Mouse (Mus musculus) thymus, adult 2 months (tissue): ENCODE measurements around the gene Cd300ld. TPM values are rescaled to one million over a fixed set of nuclear protein-coding genes. Genes with fewer than 3 reads are reported as not detected.

Source experiments
- DNase-seq: peaks from one replicate; pipeline ENCODE4 v3.0.0; 2021
- H3K27ac ChIP-seq: fragments of 200-500 bp; 2 replicates; pipeline ENCODE4 v1.5.1; 2012; ENCODE audit warnings: low read length, control low read depth; ENCODE audit not compliant: control insufficient read depth, insufficient read depth
- H3K27me3 ChIP-seq: fragments of 200-500 bp; 2 replicates; pipeline ENCODE4 v1.6.1; 2012; ENCODE audit warnings: mild to moderate bottlenecking, low read length, moderate library complexity, mixed read lengths; ENCODE audit not compliant: control insufficient read depth, insufficient read depth
- H3K36me3 ChIP-seq: fragments of 200-500 bp; 2 replicates; pipeline ENCODE4 v1.6.1; 2012; ENCODE audit warnings: mild to moderate bottlenecking, low read length, moderate library complexity; ENCODE audit not compliant: control insufficient read depth, insufficient read depth
- H3K4me1 ChIP-seq: fragments of 200-500 bp; replicated peaks from 2 replicates; pipeline ENCODE4 v1.6.1; 2012; ENCODE audit warnings: low read length; ENCODE audit not compliant: control insufficient read depth, insufficient read depth
- H3K4me3 ChIP-seq: fragments of 200-500 bp; 2 replicates; pipeline ENCODE4 v1.5.1; 2012; ENCODE audit warnings: mild to moderate bottlenecking, low read length, control low read depth, moderate library complexity; ENCODE audit not compliant: control insufficient read depth, insufficient read depth
- CTCF ChIP-seq: fragments of 200-500 bp; IDR thresholded peaks from 2 replicates; pipeline ENCODE4 v1.5.1; 2012; ENCODE audit warnings: mild to moderate bottlenecking, control low read depth, low read length, moderate library complexity, borderline replicate concordance; ENCODE audit not compliant: control insufficient read depth, poor library complexity, insufficient read depth; ENCODE audit errors: extremely low read depth
- POLR2A ChIP-seq: fragments of 200-500 bp; IDR thresholded peaks from 2 replicates; pipeline ENCODE4 v1.6.1; 2012; ENCODE audit warnings: mild to moderate bottlenecking, low read length, control low read depth, moderate library complexity; ENCODE audit not compliant: control insufficient read depth, poor library complexity, insufficient read depth; ENCODE audit errors: extremely low read depth
- WGBS: fragments of 180-500 bp; shearing (Covaris S2); methylation state at CpG from one replicate; pipeline ENCODE4 v1.1.7; 2018; 5-methylcytosine and 5-hydroxymethylcytosine counted together
- polyA plus RNA-seq: library from polyadenylated mRNA; depleted of rRNA; stranded (reverse); fragments of >200 nt; gene quantifications from 2 replicates; pipeline ENCODE4 v1.2.3, GENCODE M21; 2012; rRNA removed

The Cd300ld gene
- polyA plus RNA-seq, 1 experiment: 1.3 TPM

GRCm38 (mm10) chr11:114972726-114973125 is 17.0 kb downstream of the Cd300ld start:
- Histone ChIP-seq H3K4me3 (no peak overlapping the region), H3K4me1 (no peaks in the 10 kb centered on the region), H3K27me3 (no peaks in the 10 kb centered on the region), H3K36me3 (no peaks in the 10 kb centered on the region), H3K27ac (no peak overlapping the region)
- DNase-seq: no peak
- 93% methylated on average over 10 of the region's 10 CpGs for WGBS
- TF ChIP-seq CTCF (no peak), POLR2A (no peak)

- no peaks in the 10 kb centered on the region for H3K4me1 ChIP-seq
- no peaks in the 10 kb centered on the region for H3K27me3 ChIP-seq
- no peak for TF ChIP-seq POLR2A
- no peak for TF ChIP-seq CTCF
- H3K27ac ChIP-seq: no peak within 1 kb of the TSS
- no peaks in the 10 kb centered on the region for H3K36me3 ChIP-seq
- H3K4me3 ChIP-seq: no peak within 1 kb of the TSS
- WGBS: 63% methylated on average over 9 of the region's 9 CpGs
- no peak for DNase-seq
Measured at GRCm38 (mm10) chr11:114968752-114969207, 20.9 kb downstream of the Cd300ld start, which contains the start of gene Cd300c. TSS of gene Cd300c (minus strand) at chr11:114969157.

- DNase-seq: no peak
- Histone ChIP-seq H3K27ac (no peak overlapping the region), H3K4me1 (no peaks in the 10 kb centered on the region), H3K4me3 (no peak overlapping the region), H3K36me3 (no peaks in the 10 kb centered on the region), H3K27me3 (no peaks in the 10 kb centered on the region)
- TF ChIP-seq POLR2A (no peak), CTCF (no peak)
- 9% methylated on average over 3 of the region's 3 CpGs for WGBS
Measured at GRCm38 (mm10) chr11:114965182-114965828, 24.4 kb downstream of the Cd300ld start.

DNA sequence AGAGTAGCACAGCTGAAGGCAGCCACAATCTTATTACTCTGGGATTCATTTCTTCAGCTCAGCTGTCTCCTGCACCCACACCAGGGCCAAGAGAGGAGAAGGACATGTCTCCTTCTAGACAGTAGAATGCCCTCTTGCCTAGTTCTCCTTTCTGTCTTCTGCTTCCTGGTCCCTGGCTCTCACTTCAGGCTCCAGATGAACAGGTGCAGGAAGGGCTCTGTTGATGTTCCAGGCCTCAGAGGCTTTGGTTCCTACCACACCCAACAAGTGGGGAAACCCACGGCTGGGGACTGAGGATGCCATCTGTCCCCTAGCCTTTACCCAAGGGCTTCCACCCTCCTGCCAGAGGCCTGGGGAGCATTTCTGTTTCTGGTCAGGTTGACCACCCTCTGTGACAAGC is 29.4 kb downstream of the Cd300ld start:
- H3K4me3 ChIP-seq: no peak overlapping the region
- no peaks in the 10 kb centered on the region for H3K27me3 ChIP-seq
- no peaks in the 10 kb centered on the region for H3K36me3 ChIP-seq
- H3K27ac ChIP-seq: no peak overlapping the region
- DNase-seq: no peak
- no peak for TF ChIP-seq POLR2A
- no peak for TF ChIP-seq CTCF
- H3K4me1 ChIP-seq: no peaks in the 10 kb centered on the region
- 15% methylated on average over 1 of the region's 1 CpGs for WGBS

DNA sequence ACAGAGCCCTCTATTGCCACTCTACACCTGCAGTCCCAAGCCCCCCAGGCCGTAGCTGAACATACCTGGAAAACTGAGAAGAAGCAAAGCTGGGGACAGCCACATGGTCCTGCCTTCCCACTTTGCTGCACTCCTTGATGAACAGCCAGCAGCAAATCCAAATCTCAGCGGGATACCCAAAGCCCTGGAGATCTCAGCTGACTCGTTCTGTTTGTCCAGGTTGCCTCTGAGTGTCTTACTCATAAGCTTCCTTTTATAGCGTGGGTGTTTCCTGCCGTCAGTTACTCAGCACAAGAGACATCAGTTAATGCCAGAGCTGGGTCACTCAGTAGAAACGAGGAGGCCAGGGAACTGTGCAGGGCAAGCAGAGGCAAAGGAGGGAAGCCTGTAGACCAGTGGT is 55.6 kb downstream of the Cd300ld start, which contains the start of gene Cd300lb:
Cd300lb (minus strand) TSS at position 243 of the 400 bp plus-strand sequence.
- WGBS: 13% methylated on average over 6 of the region's 6 CpGs
- DNase-seq: no peak
- no peak within 1 kb of the TSS for H3K27ac ChIP-seq
- TF ChIP-seq CTCF (no peak), POLR2A (no peak)
- H3K4me3 ChIP-seq: no peak within 1 kb of the TSS
- H3K4me1 ChIP-seq: no peaks in the 10 kb centered on the region
- H3K27me3 ChIP-seq: no peaks in the 10 kb centered on the region
- H3K36me3 ChIP-seq: no peaks in the 10 kb centered on the region

- Histone ChIP-seq H3K4me1 (no peaks in the 10 kb centered on the region), H3K4me3 (no peak overlapping the region), H3K36me3 (no peaks in the 10 kb centered on the region), H3K27me3 (no peaks in the 10 kb centered on the region), H3K27ac (no peak overlapping the region)
- no peak for DNase-seq
- WGBS: 55% methylated on average over 4 of the region's 4 CpGs
- TF ChIP-seq POLR2A (no peak), CTCF (no peak)
Measured at GRCm38 (mm10) chr11:114933591-114933990, 56.1 kb downstream of the Cd300ld start.

Other genes with a start within 250 kb of the Cd300ld start
- gene Kif19a, start 224.5 kb downstream of the Cd300ld start, polyA plus RNA-seq: 0.59 and 0.71 TPM in 2 replicates
- gene Btbd17, start 194.0 kb downstream of the Cd300ld start, polyA plus RNA-seq: 0.53 and 1.1 TPM in 2 replicates
- gene Gpr142, start 191.0 kb downstream of the Cd300ld start, polyA plus RNA-seq: not detected in 2 replicates
- gene Gprc5c, start 138.8 kb downstream of the Cd300ld start, polyA plus RNA-seq: 5.4 and 6.4 TPM in 2 replicates
- 3.7 and 4.2 TPM in 2 replicates for gene Cd300a, start 99.9 kb downstream of the Cd300ld start, polyA plus RNA-seq
- gene Cd300lb, start 55.5 kb downstream of the Cd300ld start, polyA plus RNA-seq: 0.78 and 1.1 TPM in 2 replicates
- gene Cd300c, start 20.8 kb downstream of the Cd300ld start, polyA plus RNA-seq: 2.1 and 5.8 TPM in 2 replicates
- gene Cd300c2, start 12.0 kb upstream of the Cd300ld start, polyA plus RNA-seq: 15.3 and 19.9 TPM in 2 replicates
- 0.42 and 0.90 TPM in 2 replicates for gene Cd300ld2, start 26.3 kb upstream of the Cd300ld start, polyA plus RNA-seq
- 1.1 and 6.4 TPM in 2 replicates for gene Cd300ld4, start 37.1 kb upstream of the Cd300ld start, polyA plus RNA-seq
- 6.0 and 9.4 TPM in 2 replicates for gene Cd300ld5, start 47.8 kb upstream of the Cd300ld start, polyA plus RNA-seq
- gene Cd300ld3, start 58.5 kb upstream of the Cd300ld start, polyA plus RNA-seq: 41.5 and 45.3 TPM in 2 replicates
- gene Cd300e, start 72.3 kb upstream of the Cd300ld start, polyA plus RNA-seq: 0.12 TPM in 1 of 2 replicates, not detected in the other
- 15.1 and 18.3 TPM in 2 replicates for gene Rab37, start 101.5 kb upstream of the Cd300ld start, polyA plus RNA-seq
- gene Cd300lf, start 144.1 kb upstream of the Cd300ld start, polyA plus RNA-seq: 8.4 and 10.4 TPM in 2 replicates
- 202 and 207 TPM in 2 replicates for gene Slc9a3r1, start 173.4 kb upstream of the Cd300ld start, polyA plus RNA-seq
- 24.1 and 26.8 TPM in 2 replicates for gene Tmem104, start 197.6 kb upstream of the Cd300ld start, polyA plus RNA-seq
- 9.8 and 11.8 TPM in 2 replicates for gene Nat9, start 197.9 kb upstream of the Cd300ld start, polyA plus RNA-seq